Mouse (Mus musculus) limb, embryonic 12.5 days (tissue): ENCODE measurements around the gene Syndig1. TPM values are rescaled to one million over a fixed set of nuclear protein-coding genes. Genes with fewer than 3 reads are reported as not detected.
A peak's percentile ranks its signal among the peaks of the same experiment; 100 is the strongest.

Experiments used
- ATAC-seq: fragments of 200-750 bp; cut with Nextera tagmentation; 2 replicates; pipeline ENCODE4 v1.8.0; 2017; ENCODE audit warnings: low read depth, moderate TSS enrichment; ENCODE audit not compliant: insufficient number of reproducible peaks, insufficient read depth, low FRiP score, low TSS enrichment
- H3K27ac ChIP-seq: fragments of 300-500 bp; sonication (generic); 2 replicates; pipeline ENCODE4 v1.5.1; 2016; ENCODE audit warnings: mild to moderate bottlenecking, moderate library complexity
- H3K27me3 ChIP-seq: fragments of 300-500 bp; sonication (generic); 2 replicates; pipeline ENCODE4 v1.6.1; 2016; ENCODE audit warnings: mild to moderate bottlenecking, moderate library complexity
- H3K36me3 ChIP-seq: fragments of 300-500 bp; sonication (generic); 2 replicates; pipeline ENCODE4 v1.6.1; 2016; ENCODE audit warnings: mild to moderate bottlenecking, moderate library complexity
- H3K4me1 ChIP-seq: fragments of 300-500 bp; sonication (generic); replicated peaks from 2 replicates; pipeline ENCODE4 v1.6.1; 2016
- H3K4me2 ChIP-seq: fragments of 300-500 bp; sonication (generic); 2 replicates; pipeline ENCODE4 v1.6.1; 2016; ENCODE audit warnings: mild to moderate bottlenecking, moderate library complexity
- H3K4me3 ChIP-seq: fragments of 300-500 bp; sonication (generic); replicated peaks from 2 replicates; pipeline ENCODE4 v1.5.1; 2016; ENCODE audit warnings: mild to moderate bottlenecking
- H3K9ac ChIP-seq: fragments of 300-500 bp; sonication (generic); replicated peaks from 2 replicates; pipeline ENCODE4 v1.6.1; 2016; ENCODE audit warnings: mild to moderate bottlenecking, moderate library complexity
- H3K9me3 ChIP-seq: fragments of 300-500 bp; sonication (generic); 2 replicates; pipeline ENCODE4 v1.6.1; 2016; ENCODE audit warnings: mild to moderate bottlenecking, moderate library complexity
- WGBS: fragments of 180-500 bp; shearing (Covaris S2); methylation state at CpG from one replicate; pipeline ENCODE4 v1.1.7; 2016; 5-methylcytosine and 5-hydroxymethylcytosine counted together
- polyA plus RNA-seq: library from polyadenylated mRNA; unstranded; fragments of >200 nt; fragmentation: Nextera tagmentation; extraction: Ambion mirVana; gene quantifications from 2 replicates; pipeline ENCODE4 v1.2.1, GENCODE M21; 2016

The Syndig1 gene
- polyA plus RNA-seq, 1 experiment from 2014 or later = 8.7 TPM

- H3K9me3 ChIP-seq = no peaks in the 10 kb centered on the region
- peak overlapping the region; percentile 66 for H3K9ac ChIP-seq
- ATAC-seq = no peak
- peaks cover 18% of the 10 kb centered on the region; the same call in 1 of the 2 replicates for H3K4me1 ChIP-seq
- no peaks in the 10 kb centered on the region for H3K36me3 ChIP-seq
- H3K27ac ChIP-seq = no peak overlapping the region
- H3K27me3 ChIP-seq = peaks cover 49% of the 10 kb centered on the region
- peak overlapping the region; percentile 65 for H3K4me3 ChIP-seq
- peak overlapping the region; percentile 97 for H3K4me2 ChIP-seq
- WGBS = 1% methylated on average over 29 of the region's 29 CpGs
These were observed 2.6 kb downstream of the Syndig1 start for GRCm38 (mm10) chr2:149831459-149832245.

GRCm38 (mm10) chr2:149832301-149832700, 3.3 kb downstream of the Syndig1 start:
- Histone ChIP-seq H3K9ac (no peak overlapping the region), H3K4me2 (peak overlapping the region; percentile 97), H3K27ac (no peak overlapping the region), H3K4me1 (peaks cover 18% of the 10 kb centered on the region; the same call in 1 of the 2 replicates), H3K27me3 (peaks cover 49% of the 10 kb centered on the region), H3K36me3 (no peaks in the 10 kb centered on the region), H3K9me3 (no peaks in the 10 kb centered on the region), H3K4me3 (peak overlapping the region; percentile 65)
- no peak for ATAC-seq
- 3% methylated on average over 5 of the region's 5 CpGs for WGBS

GRCm38 (mm10) chr2:149835091-149835490, 6.1 kb downstream of the Syndig1 start:
- no peak for ATAC-seq

GRCm38 (mm10) chr2:149836471-149837135, 7.6 kb downstream of the Syndig1 start:
- no peak overlapping the region for H3K4me3 ChIP-seq
- WGBS = 85% methylated on average over 2 of the region's 2 CpGs

More at GRCm38 (mm10) chr2:149835091-149835490, 6.1 kb downstream of the Syndig1 start:
- H3K4me1 ChIP-seq = peaks cover 16% of the 10 kb centered on the region; the same call in 1 of the 2 replicates
- no peak overlapping the region for H3K4me2 ChIP-seq
- no peaks in the 10 kb centered on the region for H3K9me3 ChIP-seq
- WGBS = 90% methylated on average over 1 of the region's 1 CpGs
- peaks cover 34% of the 10 kb centered on the region for H3K27me3 ChIP-seq
- no peaks in the 10 kb centered on the region for H3K36me3 ChIP-seq
- H3K4me3 ChIP-seq = no peak overlapping the region
- H3K27ac ChIP-seq = no peak overlapping the region
- no peak overlapping the region for H3K9ac ChIP-seq

GRCm38 (mm10) chr2:149839666-149840065, 10.7 kb downstream of the Syndig1 start:
- Histone ChIP-seq H3K9ac (no peak overlapping the region), H3K9me3 (no peaks in the 10 kb centered on the region), H3K27ac (no peak overlapping the region), H3K36me3 (no peaks in the 10 kb centered on the region), H3K4me3 (no peak overlapping the region), H3K4me2 (no peak overlapping the region), H3K4me1 (no peaks in the 10 kb centered on the region), H3K27me3 (no peaks in the 10 kb centered on the region)
- 59% methylated on average over 2 of the region's 2 CpGs for WGBS
- no peak for ATAC-seq

More at GRCm38 (mm10) chr2:149836471-149837135, 7.6 kb downstream of the Syndig1 start:
- Histone ChIP-seq H3K9me3 (no peaks in the 10 kb centered on the region), H3K4me2 (no peak overlapping the region), H3K4me1 (peaks cover 8% of the 10 kb centered on the region; the same call in 1 of the 2 replicates), H3K9ac (no peak overlapping the region), H3K36me3 (no peaks in the 10 kb centered on the region), H3K27ac (no peak overlapping the region), H3K27me3 (peaks cover 19% of the 10 kb centered on the region)
- ATAC-seq = no peak

- no peaks in the 10 kb centered on the region for H3K9me3 ChIP-seq
- ATAC-seq = no peak
- H3K9ac ChIP-seq = no peak overlapping the region
- WGBS = 89% methylated on average over 2 of the region's 2 CpGs
- H3K4me2 ChIP-seq = no peak overlapping the region
- no peaks in the 10 kb centered on the region for H3K27me3 ChIP-seq
- no peak overlapping the region for H3K4me3 ChIP-seq
- no peaks in the 10 kb centered on the region for H3K36me3 ChIP-seq
- H3K27ac ChIP-seq = no peak overlapping the region
- no peaks in the 10 kb centered on the region for H3K4me1 ChIP-seq
These were observed 15.6 kb downstream of the Syndig1 start for GRCm38 (mm10) chr2:149844575-149844974.

- Histone ChIP-seq H3K4me3 (no peak overlapping the region), H3K27me3 (no peaks in the 10 kb centered on the region), H3K9me3 (no peaks in the 10 kb centered on the region), H3K4me2 (no peak overlapping the region), H3K4me1 (no peaks in the 10 kb centered on the region), H3K27ac (no peak overlapping the region), H3K9ac (no peak overlapping the region), H3K36me3 (no peaks in the 10 kb centered on the region)
- 62% methylated on average over 4 of the region's 4 CpGs for WGBS
- no peak for ATAC-seq
These were observed 19.8 kb downstream of the Syndig1 start for GRCm38 (mm10) chr2:149848778-149849177.

GRCm38 (mm10) chr2:149861002-149861401, 32.0 kb downstream of the Syndig1 start:
- Histone ChIP-seq H3K27me3 (no peaks in the 10 kb centered on the region), H3K4me2 (no peak overlapping the region), H3K27ac (no peak overlapping the region), H3K9ac (no peak overlapping the region), H3K4me3 (no peak overlapping the region), H3K4me1 (no peaks in the 10 kb centered on the region), H3K36me3 (no peaks in the 10 kb centered on the region), H3K9me3 (no peaks in the 10 kb centered on the region)
- 94% methylated on average over 3 of the region's 3 CpGs for WGBS
- ATAC-seq = no peak

- H3K27me3 ChIP-seq = no peaks in the 10 kb centered on the region
- H3K9me3 ChIP-seq = no peaks in the 10 kb centered on the region
- H3K27ac ChIP-seq = no peak overlapping the region
- H3K9ac ChIP-seq = no peak overlapping the region
- WGBS = 82% methylated on average over 5 of the region's 5 CpGs
- no peak for ATAC-seq
- H3K4me2 ChIP-seq = no peak overlapping the region
- no peaks in the 10 kb centered on the region for H3K4me1 ChIP-seq
- no peaks in the 10 kb centered on the region for H3K36me3 ChIP-seq
- no peak overlapping the region for H3K4me3 ChIP-seq
These were observed 37.0 kb downstream of the Syndig1 start for GRCm38 (mm10) chr2:149865914-149866435.

- Histone ChIP-seq H3K27me3 (no peaks in the 10 kb centered on the region), H3K4me2 (no peak overlapping the region), H3K9ac (no peak overlapping the region), H3K27ac (no peak overlapping the region), H3K4me3 (no peak overlapping the region), H3K9me3 (no peaks in the 10 kb centered on the region), H3K36me3 (no peaks in the 10 kb centered on the region), H3K4me1 (no peaks in the 10 kb centered on the region)
- WGBS = 54% methylated on average over 2 of the region's 2 CpGs
- no peak for ATAC-seq
These were observed 41.5 kb downstream of the Syndig1 start for GRCm38 (mm10) chr2:149870496-149870895.

- no peak overlapping the region for H3K9ac ChIP-seq
- H3K9me3 ChIP-seq = no peaks in the 10 kb centered on the region
- H3K4me3 ChIP-seq = no peak overlapping the region
- no peaks in the 10 kb centered on the region for H3K36me3 ChIP-seq
- ATAC-seq = no peak
- H3K4me2 ChIP-seq = no peak overlapping the region
- H3K4me1 ChIP-seq = no peaks in the 10 kb centered on the region
- 85% methylated on average over 4 of the region's 4 CpGs for WGBS
- no peak overlapping the region for H3K27ac ChIP-seq
- no peaks in the 10 kb centered on the region for H3K27me3 ChIP-seq
These were observed 43.5 kb downstream of the Syndig1 start for GRCm38 (mm10) chr2:149872496-149872895.
